Mouse (Mus musculus): ENCODE measurements around the gene Gorab. TPM values are rescaled to one million over a fixed set of nuclear protein-coding genes. Genes with fewer than 3 reads are reported as not detected.

The Gorab gene
- total RNA-seq (2023; ENCODE audit: inconsistent age), result 7.7 to 10.9 TPM (median 8.6 TPM) in 4 replicates

GRCm38 (mm10) chr1:163403498-163404126 is at the start of gene Gorab:
TSS of gene Gorab (minus strand) at chr1:163403669.

Other genes with a start within 250 kb of the Gorab start
- not detected in 4 replicates for gene Prrx1, start 90.0 kb downstream of the Gorab start, total RNA-seq (2023; ENCODE audit: inconsistent age)